Mouse (Mus musculus): ENCODE results near the gene Flywch2. TPM values are rescaled to one million over a fixed set of nuclear protein-coding genes. Genes with fewer than 3 reads are reported as not detected.

Flywch2 gene
- polyA plus RNA-seq, 1 experiment from 2014 or later, result 55.7 TPM

DNA sequence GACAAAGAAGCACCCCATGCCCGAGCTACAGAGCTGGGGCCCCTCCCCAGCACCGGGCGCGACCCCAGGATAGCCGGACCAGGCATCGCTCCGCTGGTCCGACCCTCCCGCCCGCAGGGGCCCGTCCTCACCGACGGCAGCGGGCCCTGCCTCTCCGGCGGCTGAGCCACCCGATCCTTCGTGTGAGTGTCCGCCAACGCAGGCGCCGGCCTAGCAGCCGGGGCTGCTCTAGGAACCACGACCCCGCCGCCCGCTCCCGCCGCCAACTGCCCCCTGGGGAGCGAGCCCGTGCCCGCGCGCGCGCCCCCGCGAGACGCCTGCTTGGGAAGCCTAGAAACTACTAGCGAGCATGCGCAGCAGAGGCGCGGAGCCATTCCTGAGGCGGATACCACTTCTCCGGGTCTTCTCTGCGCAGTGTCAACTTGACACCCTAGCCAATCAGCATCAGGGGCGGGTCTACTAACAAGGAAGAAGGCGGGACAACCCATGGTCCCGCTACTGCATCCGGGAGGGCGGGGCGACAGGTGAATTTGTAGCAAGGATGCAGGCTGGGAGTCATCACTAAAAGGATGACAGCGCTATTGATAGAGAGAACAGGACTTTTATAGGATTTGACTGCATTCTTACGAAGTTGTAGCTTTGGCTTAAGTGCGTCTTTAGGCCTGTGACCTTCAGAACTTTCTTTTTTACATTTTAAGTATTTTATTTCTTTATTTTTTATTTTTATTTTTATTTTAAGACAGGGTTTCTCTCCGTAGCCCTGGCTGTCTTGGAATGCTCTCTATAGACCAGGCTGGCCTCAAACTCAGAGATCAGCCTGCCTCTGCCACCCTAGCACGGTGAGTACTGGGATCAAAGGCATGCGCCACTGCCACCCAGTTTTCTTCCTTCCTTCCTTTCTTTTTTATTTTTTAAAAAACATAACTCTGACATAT, 14.3 kb downstream of the Flywch2 start, which contains the start of gene Flywch1:
Gene Flywch1, minus strand, starts transcription at position 319 of the 935 bp plus-strand sequence.
- H3K9me3 ChIP-seq (ENCODE audit: control insufficient read depth, low read length), result no peaks in the 10 kb centered on the region
- ATAC-seq (ENCODE audit: insufficient number of reproducible peaks, low FRiP score, low TSS enrichment, low read depth), result peak; percentile 98
- peak within 1 kb of the TSS; percentile 91 for H3K9ac ChIP-seq (ENCODE audit: low read length)
- peak within 1 kb of the TSS; percentile 52 for H3K4me2 ChIP-seq (ENCODE audit: low read depth, severe bottlenecking)
- peaks cover 5% of the 10 kb centered on the region for H3K4me1 ChIP-seq (ENCODE audit: control insufficient read depth, insufficient read depth, low read length)
- H3K4me3 ChIP-seq (ENCODE audit: low read depth, low read length), result peak within 1 kb of the TSS; percentile 81
- WGBS, result 3% methylated on average over 58 of the region's 58 CpGs
- peak within 1 kb of the TSS; percentile 69; the same call in 1 of the 2 replicates for H3K27ac ChIP-seq (replicated peaks; ENCODE audit: low read depth, low read length)
- H3K27me3 ChIP-seq (ENCODE audit: control insufficient read depth, insufficient read depth, low read length), result no peaks in the 10 kb centered on the region
- DNase-seq (ENCODE audit: low spot score), result peak; percentile 99
- no peaks in the 10 kb centered on the region; the same call in none of the 2 replicates for H3K36me3 ChIP-seq (ENCODE audit: control insufficient read depth, insufficient read depth, low read length)

DNA sequence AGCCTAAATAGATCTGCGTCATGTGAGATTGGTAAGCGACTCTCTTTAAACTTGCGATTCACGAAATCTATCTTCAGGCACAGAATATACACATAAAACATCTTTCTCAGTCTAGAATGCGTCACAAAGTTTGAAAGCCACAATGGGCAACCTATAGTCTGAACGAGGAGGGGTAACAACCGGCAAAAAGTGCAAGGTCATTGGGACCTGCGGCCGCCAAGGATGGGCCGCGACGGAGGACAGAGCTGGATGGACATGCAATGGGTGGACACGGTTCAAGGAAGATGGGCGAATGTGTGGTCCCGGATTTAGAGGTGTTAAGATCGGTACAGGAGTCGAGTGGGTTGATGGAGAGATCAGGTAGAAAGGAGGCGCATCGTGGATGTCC, 15.0 kb downstream of the Flywch2 start:
- Histone ChIP-seq H3K4me1 (ENCODE audit: control insufficient read depth, insufficient read depth, low read length) (peaks cover 5% of the 10 kb centered on the region), H3K27ac (replicated peaks; ENCODE audit: low read depth, low read length) (peak overlapping the region; percentile 69; the same call in 1 of the 2 replicates), H3K9me3 (ENCODE audit: control insufficient read depth, low read length) (no peaks in the 10 kb centered on the region), H3K27me3 (ENCODE audit: control insufficient read depth, insufficient read depth, low read length) (no peaks in the 10 kb centered on the region), H3K9ac (ENCODE audit: low read length) (peak overlapping the region; percentile 91), H3K4me2 (ENCODE audit: low read depth, severe bottlenecking) (peak overlapping the region; percentile 52), H3K36me3 (ENCODE audit: control insufficient read depth, insufficient read depth, low read length) (no peaks in the 10 kb centered on the region; the same call in 1 of the 2 replicates), H3K4me3 (ENCODE audit: low read depth, low read length) (peak overlapping the region; percentile 81)
- WGBS, result 1% methylated on average over 18 of the region's 19 CpGs
- no peak for DNase-seq (ENCODE audit: low spot score)
- no peak; the same call in 1 of the 2 replicates for ATAC-seq (ENCODE audit: insufficient number of reproducible peaks, low FRiP score, low TSS enrichment, low read depth)

DNA sequence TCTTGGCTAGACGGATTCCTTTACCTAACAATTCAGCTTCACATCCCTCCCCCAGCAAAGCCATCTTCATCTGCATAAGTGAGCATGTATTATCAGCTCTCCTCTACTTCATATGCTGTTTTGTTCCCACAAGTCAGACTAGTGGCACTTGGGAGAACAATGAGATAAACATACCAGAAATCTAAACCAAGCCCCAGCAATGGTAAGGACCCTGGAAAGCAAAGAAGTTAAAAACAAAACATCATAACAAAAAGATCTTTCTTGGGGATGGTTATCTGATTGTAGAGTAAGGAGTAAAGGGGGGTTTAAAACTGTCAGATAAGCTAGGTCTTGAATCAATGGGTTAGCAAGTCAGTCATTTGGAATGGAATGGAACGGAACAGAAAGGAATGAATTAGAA, 15.4 kb downstream of the Flywch2 start:
- no peak overlapping the region for H3K27ac ChIP-seq (replicated peaks; ENCODE audit: low read depth, low read length)
- peak overlapping the region; percentile 52 for H3K4me2 ChIP-seq (ENCODE audit: low read depth, severe bottlenecking)
- DNase-seq (ENCODE audit: low spot score) (no peak), ATAC-seq (ENCODE audit: insufficient number of reproducible peaks, low FRiP score, low TSS enrichment, low read depth) (no peak)
- H3K27me3 ChIP-seq (ENCODE audit: control insufficient read depth, insufficient read depth, low read length), result no peaks in the 10 kb centered on the region
- no peaks in the 10 kb centered on the region for H3K9me3 ChIP-seq (ENCODE audit: control insufficient read depth, low read length)
- peak overlapping the region; percentile 81 for H3K4me3 ChIP-seq (ENCODE audit: low read depth, low read length)
- H3K36me3 ChIP-seq (ENCODE audit: control insufficient read depth, insufficient read depth, low read length), result no peaks in the 10 kb centered on the region; the same call in 1 of the 2 replicates
- H3K4me1 ChIP-seq (ENCODE audit: control insufficient read depth, insufficient read depth, low read length), result peaks cover 5% of the 10 kb centered on the region
- peak overlapping the region; percentile 91; the same call in 1 of the 2 replicates for H3K9ac ChIP-seq (ENCODE audit: low read length)
- 19% methylated on average over 2 of the region's 2 CpGs for WGBS

DNA sequence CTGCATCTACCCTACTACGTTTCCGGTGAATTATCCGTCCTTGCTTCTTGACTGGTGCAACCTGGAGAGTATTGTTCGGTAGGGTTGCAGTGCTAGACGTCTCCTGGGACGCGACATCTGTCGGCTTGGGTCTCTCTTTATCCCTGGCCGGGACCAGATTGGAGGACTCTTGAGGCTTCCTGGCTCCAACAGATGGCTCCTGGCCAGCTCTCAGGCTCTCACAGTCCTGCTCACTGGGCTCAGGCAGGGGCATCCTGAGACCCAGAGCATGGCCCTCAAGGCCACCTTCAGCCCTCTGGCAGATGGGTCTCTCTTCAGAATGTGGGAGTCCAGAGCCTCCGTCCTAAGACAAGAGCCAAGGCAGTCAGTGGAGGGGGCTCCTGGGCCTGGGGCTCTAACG, 22.9 kb downstream of the Flywch2 start:
- WGBS, result 96% methylated on average over 11 of the region's 11 CpGs
- Histone ChIP-seq H3K4me3 (ENCODE audit: low read depth, low read length) (no peak overlapping the region), H3K27ac (replicated peaks; ENCODE audit: low read depth, low read length) (no peak overlapping the region), H3K9me3 (ENCODE audit: control insufficient read depth, low read length) (no peaks in the 10 kb centered on the region), H3K4me2 (ENCODE audit: low read depth, severe bottlenecking) (no peak overlapping the region), H3K27me3 (ENCODE audit: control insufficient read depth, insufficient read depth, low read length) (no peaks in the 10 kb centered on the region), H3K36me3 (ENCODE audit: control insufficient read depth, insufficient read depth, low read length) (peaks cover 23% of the 10 kb centered on the region), H3K4me1 (ENCODE audit: control insufficient read depth, insufficient read depth, low read length) (no peaks in the 10 kb centered on the region), H3K9ac (ENCODE audit: low read length) (no peak overlapping the region)
- DNase-seq (ENCODE audit: low spot score) (no peak), ATAC-seq (ENCODE audit: insufficient number of reproducible peaks, low FRiP score, low TSS enrichment, low read depth) (no peak)

DNA sequence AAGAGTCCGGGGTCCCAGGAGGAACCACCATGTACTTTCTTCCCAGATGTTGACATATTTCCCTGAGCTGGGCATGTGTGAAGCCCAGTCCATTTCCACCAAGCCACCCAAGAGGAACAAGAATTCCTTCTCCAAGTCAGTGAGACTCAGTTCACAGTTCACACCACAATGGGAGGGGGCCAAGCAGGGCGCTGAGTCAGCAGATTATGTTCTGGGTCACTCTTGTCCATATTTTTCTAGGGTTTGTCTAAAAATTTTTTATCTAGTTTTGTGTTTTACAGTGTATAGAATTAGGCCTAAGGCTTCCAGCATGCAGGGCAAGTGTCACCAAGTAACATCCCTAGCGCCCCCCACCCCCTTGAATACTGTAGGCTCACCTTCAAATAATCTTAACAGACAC, 24.7 kb downstream of the Flywch2 start:
- H3K36me3 ChIP-seq (ENCODE audit: control insufficient read depth, insufficient read depth, low read length), result peaks cover 31% of the 10 kb centered on the region
- H3K4me1 ChIP-seq (ENCODE audit: control insufficient read depth, insufficient read depth, low read length), result no peaks in the 10 kb centered on the region
- WGBS, result 90% methylated on average over 3 of the region's 3 CpGs
- no peaks in the 10 kb centered on the region for H3K27me3 ChIP-seq (ENCODE audit: control insufficient read depth, insufficient read depth, low read length)
- DNase-seq (ENCODE audit: low spot score) (no peak), ATAC-seq (ENCODE audit: insufficient number of reproducible peaks, low FRiP score, low TSS enrichment, low read depth) (no peak)
- H3K27ac ChIP-seq (replicated peaks; ENCODE audit: low read depth, low read length), result no peak overlapping the region
- H3K9me3 ChIP-seq (ENCODE audit: control insufficient read depth, low read length), result no peaks in the 10 kb centered on the region
- H3K4me2 ChIP-seq (ENCODE audit: low read depth, severe bottlenecking), result no peak overlapping the region
- H3K9ac ChIP-seq (ENCODE audit: low read length), result no peak overlapping the region
- H3K4me3 ChIP-seq (ENCODE audit: low read depth, low read length), result no peak overlapping the region

DNA sequence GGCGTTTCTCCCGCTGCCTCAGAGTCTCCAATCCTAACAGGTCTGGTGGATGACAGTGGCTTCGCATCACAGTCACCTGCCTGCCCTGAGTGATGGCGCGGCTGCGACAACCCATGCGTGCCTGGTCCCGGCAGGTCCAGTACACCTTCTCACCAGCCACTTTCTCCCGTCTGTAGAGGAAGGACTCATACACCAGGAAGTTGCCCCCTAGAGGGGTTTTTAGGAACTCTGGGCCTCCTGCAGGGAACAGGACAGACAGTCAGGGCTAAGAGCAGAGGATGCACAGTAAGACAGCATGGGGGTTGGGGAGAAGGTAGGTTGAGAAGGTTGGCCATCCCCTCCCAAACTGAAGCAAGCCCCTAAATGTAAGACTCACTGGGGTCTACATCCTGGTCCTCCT, 25.6 kb downstream of the Flywch2 start:
- H3K27me3 ChIP-seq (ENCODE audit: control insufficient read depth, insufficient read depth, low read length), result no peaks in the 10 kb centered on the region
- DNase-seq (ENCODE audit: low spot score) (no peak), ATAC-seq (ENCODE audit: insufficient number of reproducible peaks, low FRiP score, low TSS enrichment, low read depth) (no peak)
- no peaks in the 10 kb centered on the region for H3K9me3 ChIP-seq (ENCODE audit: control insufficient read depth, low read length)
- H3K4me1 ChIP-seq (ENCODE audit: control insufficient read depth, insufficient read depth, low read length), result no peaks in the 10 kb centered on the region
- no peak overlapping the region for H3K27ac ChIP-seq (replicated peaks; ENCODE audit: low read depth, low read length)
- H3K9ac ChIP-seq (ENCODE audit: low read length), result no peak overlapping the region
- WGBS, result 97% methylated on average over 9 of the region's 9 CpGs
- no peak overlapping the region for H3K4me3 ChIP-seq (ENCODE audit: low read depth, low read length)
- H3K36me3 ChIP-seq (ENCODE audit: control insufficient read depth, insufficient read depth, low read length), result peaks cover 35% of the 10 kb centered on the region
- H3K4me2 ChIP-seq (ENCODE audit: low read depth, severe bottlenecking), result no peak overlapping the region

DNA sequence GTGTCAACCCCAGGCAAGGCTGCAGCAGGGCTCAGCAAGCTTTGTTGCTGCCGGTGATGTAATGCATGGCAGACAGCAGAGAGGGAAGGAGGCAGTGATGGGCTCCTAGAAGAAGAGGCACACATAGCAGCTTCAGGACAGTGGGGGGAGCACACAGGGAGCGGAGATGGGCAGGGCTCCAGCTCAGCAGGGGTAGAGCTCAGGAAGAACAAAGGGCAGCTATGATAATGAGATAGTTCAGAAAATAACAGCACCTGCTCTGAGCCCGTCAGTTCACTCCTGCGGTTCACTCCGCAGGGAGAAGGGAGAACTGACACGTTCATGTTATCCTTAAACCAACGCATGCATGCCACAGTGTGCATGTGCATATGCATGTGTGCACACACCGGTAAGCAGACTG, 27.1 kb downstream of the Flywch2 start:
- Histone ChIP-seq H3K4me2 (ENCODE audit: low read depth, severe bottlenecking) (no peak overlapping the region), H3K27me3 (ENCODE audit: control insufficient read depth, insufficient read depth, low read length) (no peaks in the 10 kb centered on the region), H3K36me3 (ENCODE audit: control insufficient read depth, insufficient read depth, low read length) (peaks cover 35% of the 10 kb centered on the region), H3K9me3 (ENCODE audit: control insufficient read depth, low read length) (no peaks in the 10 kb centered on the region), H3K4me3 (ENCODE audit: low read depth, low read length) (no peak overlapping the region), H3K27ac (replicated peaks; ENCODE audit: low read depth, low read length) (no peak overlapping the region), H3K9ac (ENCODE audit: low read length) (no peak overlapping the region), H3K4me1 (ENCODE audit: control insufficient read depth, insufficient read depth, low read length) (no peaks in the 10 kb centered on the region)
- 89% methylated on average over 8 of the region's 8 CpGs for WGBS
- DNase-seq (ENCODE audit: low spot score) (no peak), ATAC-seq (ENCODE audit: insufficient number of reproducible peaks, low FRiP score, low TSS enrichment, low read depth) (no peak)

DNA sequence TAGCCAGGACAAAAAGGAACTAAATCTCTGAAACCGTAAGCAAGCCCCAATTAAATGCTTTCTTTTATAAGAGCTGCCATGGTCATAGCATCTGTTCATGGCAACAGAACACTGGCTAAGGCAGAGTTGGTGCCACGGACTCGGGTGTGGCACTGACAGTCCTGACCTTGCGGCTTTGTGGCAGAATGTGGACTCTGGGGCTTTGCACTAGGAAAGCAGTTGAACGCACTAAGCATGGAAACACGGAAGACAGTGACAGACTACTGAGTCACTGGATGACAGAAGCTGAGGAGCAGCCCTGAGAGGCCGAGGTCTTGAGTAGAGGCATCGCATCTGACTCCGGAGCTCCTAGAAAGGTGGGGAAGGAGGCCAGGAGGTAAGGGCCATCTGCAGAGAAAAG, 28.3 kb downstream of the Flywch2 start:
- WGBS, result 93% methylated on average over 9 of the region's 9 CpGs
- H3K27ac ChIP-seq (replicated peaks; ENCODE audit: low read depth, low read length), result no peak overlapping the region
- no peaks in the 10 kb centered on the region for H3K4me1 ChIP-seq (ENCODE audit: control insufficient read depth, insufficient read depth, low read length)
- H3K9ac ChIP-seq (ENCODE audit: low read length), result no peak overlapping the region
- peaks cover 40% of the 10 kb centered on the region for H3K36me3 ChIP-seq (ENCODE audit: control insufficient read depth, insufficient read depth, low read length)
- H3K4me3 ChIP-seq (ENCODE audit: low read depth, low read length), result no peak overlapping the region
- no peak for DNase-seq (ENCODE audit: low spot score)
- H3K27me3 ChIP-seq (ENCODE audit: control insufficient read depth, insufficient read depth, low read length), result no peaks in the 10 kb centered on the region
- no peaks in the 10 kb centered on the region for H3K9me3 ChIP-seq (ENCODE audit: control insufficient read depth, low read length)
- no peak for ATAC-seq (ENCODE audit: insufficient number of reproducible peaks, low FRiP score, low TSS enrichment, low read depth)
- H3K4me2 ChIP-seq (ENCODE audit: low read depth, severe bottlenecking), result no peak overlapping the region

All from limb, embryonic 11.5 days (tissue).